Mouse (Mus musculus) liver, postnatal 0 days (tissue): Measurements from ENCODE around the gene Ndufv2.

Experiments used
- CTCF ChIP-seq: sonication (generic); IDR thresholded peaks from 2 replicates; pipeline ENCODE4 v1.5.1; 2016; ENCODE audit warnings: antibody characterized with exemption, low read depth
- EP300 ChIP-seq: IDR thresholded peaks from 2 replicates; pipeline ENCODE4 v1.6.1; 2016; ENCODE audit warnings: antibody characterized with exemption, low read depth, mild to moderate bottlenecking

DNA sequence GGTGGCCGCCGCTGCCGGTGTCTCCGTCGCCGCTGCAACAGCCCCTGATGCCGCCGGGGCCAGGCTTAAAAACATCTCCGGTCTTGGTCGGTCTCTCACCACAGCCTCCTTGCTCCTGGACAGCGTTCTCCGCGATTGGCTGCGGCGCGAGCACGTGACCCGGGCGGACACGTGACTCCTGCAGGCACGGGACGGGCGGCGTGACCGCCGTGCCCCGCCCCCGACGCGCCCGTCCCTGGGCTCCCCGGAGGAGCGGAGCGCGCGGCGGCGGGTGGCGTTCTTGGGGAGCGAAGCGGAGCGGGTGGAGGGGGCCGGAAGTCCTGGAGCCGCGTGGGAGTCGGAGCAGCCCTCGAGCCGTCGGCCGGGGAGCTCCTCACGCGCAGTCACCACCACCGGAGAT lies 24.4 kb downstream of the Ndufv2 start, which contains the start of gene Ankrd12:
- no peak for TF ChIP-seq CTCF
- no peak for TF ChIP-seq EP300
